Mouse (Mus musculus) CD4-positive, CD25-positive, alpha-beta regulatory T cell, adult 4 months (primary cell): ENCODE data around the gene Il20ra. TPM values are rescaled to one million over a fixed set of nuclear protein-coding genes. Genes with fewer than 3 reads are reported as not detected.

Experiments
- ATAC-seq: one replicate; pipeline ENCODE4 v1.8.0; 2017
- polyA plus RNA-seq, 2 experiments: library from polyadenylated mRNA; unstranded; fragments of 100-300 nt; shearing (Covaris generic); gene quantifications; one replicate each; pipeline ENCODE4 v1.2.1; 2017

Gene Il20ra
- polyA plus RNA-seq, 2 experiments from 2014 or later, result not detected

DNA sequence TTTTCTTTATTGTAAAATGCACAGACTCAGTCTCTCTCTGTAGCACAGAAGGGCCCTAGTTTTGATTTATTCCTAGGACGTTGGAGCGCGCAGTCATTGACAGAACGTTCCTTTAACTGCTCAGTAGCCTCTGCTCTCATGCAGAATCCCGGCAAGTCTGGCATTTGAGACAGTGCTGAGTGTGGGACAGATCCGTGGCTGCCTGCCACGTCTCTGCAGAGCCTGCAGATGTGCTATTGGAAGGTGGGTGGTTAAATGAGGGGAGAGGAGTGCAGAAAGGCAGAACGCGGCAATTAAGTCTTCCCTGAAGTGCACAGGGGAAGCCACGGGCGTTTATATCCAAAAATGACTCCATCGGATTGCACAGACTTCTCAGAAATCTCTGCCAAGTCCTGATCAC lies 66.7 kb downstream of the Il20ra start:
- no peak for ATAC-seq

DNA sequence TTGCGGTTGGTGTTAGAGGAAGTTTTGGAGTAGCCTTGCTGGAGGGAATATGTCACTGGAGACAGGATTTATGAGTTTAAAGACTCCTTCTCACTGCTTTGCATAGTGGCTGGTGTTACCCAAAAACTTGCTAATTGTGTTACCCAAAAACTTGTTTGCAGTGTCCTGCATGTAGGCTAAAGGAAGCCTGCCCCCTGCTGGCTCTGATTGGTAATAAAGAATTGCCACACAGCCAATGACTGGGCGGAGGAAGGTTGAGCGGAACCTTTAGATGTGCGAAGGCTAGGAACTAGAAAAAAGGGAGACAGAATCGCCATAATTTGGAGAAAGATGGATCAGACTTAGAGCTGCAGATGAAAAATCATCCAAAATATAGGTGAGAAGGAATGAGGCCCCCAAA lies 69.0 kb downstream of the Il20ra start:
- peak; percentile 37 for ATAC-seq

DNA sequence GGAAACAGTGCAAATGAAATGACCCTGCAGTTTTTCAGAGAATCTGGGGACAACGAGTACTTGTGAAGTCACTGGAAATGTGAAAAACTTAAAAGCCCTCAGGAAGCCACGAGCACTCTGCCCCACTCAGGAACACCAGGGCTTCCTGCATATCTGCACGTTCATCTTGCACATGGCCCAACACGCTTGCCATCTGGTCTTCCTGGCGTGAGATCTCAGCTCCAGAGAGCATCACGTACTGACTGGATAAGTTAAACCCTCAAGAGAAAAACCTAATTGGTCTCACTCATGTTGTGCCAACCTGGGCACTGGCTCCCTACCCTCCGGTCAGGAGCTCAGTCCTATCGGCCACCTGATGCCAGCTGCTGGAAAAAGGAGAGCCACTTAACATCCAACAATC lies 82.6 kb downstream of the Il20ra start:
- ATAC-seq, result no peak

DNA sequence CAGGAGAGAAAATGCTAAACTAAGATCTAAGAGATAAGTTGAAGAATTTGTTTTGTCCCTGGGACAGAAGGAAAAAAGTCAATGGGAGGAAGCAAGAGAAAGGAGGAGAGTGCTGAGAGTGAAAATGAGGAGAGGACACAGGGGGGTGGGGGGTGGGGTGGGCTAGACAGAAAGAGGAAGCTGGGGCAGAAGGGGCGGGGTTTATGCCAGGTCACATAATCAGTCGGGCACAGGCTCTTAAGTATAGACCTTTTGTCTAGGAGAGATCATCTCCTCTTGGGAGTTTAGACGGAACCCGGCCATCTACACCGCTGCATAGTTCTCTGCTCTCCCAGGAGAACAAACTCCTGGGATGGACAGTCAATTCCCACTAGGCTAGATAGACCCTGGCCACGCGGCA lies 90.6 kb downstream of the Il20ra start:
- ATAC-seq, result no peak

DNA sequence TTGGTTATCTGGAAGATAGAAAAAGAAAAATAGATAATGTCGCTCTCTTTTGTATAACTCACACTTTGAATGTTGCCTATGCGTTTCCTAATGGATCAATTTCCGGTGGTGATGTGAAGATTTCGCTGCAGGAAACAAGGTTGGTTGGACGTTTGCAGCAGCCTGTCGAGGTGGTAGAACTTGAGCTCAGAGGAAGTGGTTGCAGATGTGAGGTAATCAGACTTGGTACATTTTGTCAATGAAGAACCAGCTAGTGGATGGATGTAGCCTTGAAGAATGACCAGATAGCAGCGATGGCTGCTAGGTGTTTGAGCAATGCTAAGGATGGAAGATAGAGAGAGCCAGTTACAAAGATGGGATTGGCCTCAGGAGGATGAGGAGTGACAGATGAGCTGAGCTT lies 92.4 kb downstream of the Il20ra start:
- no peak for ATAC-seq

Other genes starting within 250 kb of the Il20ra start
- gene Ifngr1, start 120.6 kb upstream of the Il20ra start, polyA plus RNA-seq, result 100 to 1,000 TPM; 424 to 434 TPM
- gene Il22ra2, start 90.6 kb upstream of the Il20ra start, polyA plus RNA-seq, result not detected
- gene Slc35d3, start 138.9 kb downstream of the Il20ra start, polyA plus RNA-seq, result not detected
- gene Pex7, start 195.1 kb downstream of the Il20ra start, polyA plus RNA-seq, result 1 to 10 TPM; 3.0 to 5.1 TPM
- 10 to 100 TPM; 13.6 to 14.5 TPM for gene Map3k5, start 221.9 kb downstream of the Il20ra start, polyA plus RNA-seq